Mouse (Mus musculus) right cerebral cortex, postnatal 14 days (tissue): ENCODE measurements around the gene Prkrip1.
A peak's percentile ranks its signal among the peaks of the same experiment; 100 is the strongest.

ENCODE experiments used
- DNase-seq: peaks from one replicate; pipeline ENCODE4 v3.0.0; 2022

Gene Prkrip1

DNA sequence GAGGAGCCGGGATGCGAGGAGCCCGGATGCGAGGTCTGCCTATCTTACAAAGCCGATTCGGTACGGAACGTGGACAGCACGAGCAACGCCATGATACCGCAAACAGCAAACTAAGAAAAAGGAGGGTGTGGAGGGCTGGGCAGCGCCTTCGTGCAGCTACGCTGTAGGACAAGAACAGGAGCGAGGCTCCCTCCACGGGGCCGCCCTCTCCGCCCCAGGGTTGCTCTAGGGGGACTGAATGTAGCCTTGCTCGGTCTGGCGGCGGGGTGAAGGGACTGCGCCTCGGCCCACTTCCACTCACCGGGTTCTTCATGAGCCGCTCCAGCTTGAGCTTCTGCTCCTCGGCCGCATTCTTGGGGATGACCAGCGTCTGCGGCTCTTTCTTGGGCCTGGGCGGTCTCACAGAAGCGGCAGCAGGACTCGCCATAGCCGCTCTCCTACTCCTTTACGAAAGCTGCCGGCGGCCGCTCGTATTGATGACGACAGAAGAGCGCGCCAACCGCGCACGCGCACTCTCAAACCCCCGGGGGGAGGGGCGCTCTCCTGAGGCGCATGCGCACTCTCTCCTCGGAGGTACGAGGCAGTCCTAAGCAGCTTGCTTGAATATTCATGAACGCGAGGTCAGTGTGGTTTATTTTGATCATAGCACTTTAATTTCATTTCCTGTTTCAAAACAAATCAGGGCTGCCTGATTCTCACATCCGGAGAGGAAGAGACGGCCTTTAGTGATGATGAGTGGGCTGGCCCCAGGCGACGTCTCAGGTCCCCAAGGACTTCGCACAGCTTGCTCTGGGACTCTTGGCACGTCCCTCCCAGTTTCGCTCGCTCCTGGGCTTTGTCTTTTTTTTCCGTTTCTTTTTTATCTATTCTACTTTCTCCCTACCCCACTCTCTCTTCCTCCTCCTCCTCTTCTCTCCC, at the start of gene Prkrip1:
Gene Prkrip1, minus strand, starts transcription at position 490 of the 918 bp plus-strand sequence.
- peak; percentile 97 for DNase-seq

DNA sequence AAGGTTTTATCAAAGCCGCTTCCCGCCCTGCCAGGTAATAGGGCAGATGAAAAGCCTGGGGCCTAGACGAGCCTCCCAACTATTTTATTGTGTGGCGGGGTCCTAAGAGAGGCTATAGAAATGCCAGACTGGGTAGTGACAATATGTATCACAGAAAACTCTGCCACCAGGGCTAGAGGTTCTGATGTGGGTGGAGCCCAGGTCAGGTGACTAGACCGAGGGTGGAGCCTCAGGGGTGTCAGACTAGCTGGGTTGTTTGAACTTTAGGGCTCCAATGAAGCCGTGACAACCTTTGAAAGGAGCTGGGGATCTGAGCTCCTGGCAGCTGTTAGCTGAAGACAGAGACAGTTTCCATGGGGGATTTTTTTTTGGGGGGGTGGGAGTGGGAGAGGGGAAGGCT, 49.7 kb upstream of the Prkrip1 start:
- DNase-seq, result no peak

DNA sequence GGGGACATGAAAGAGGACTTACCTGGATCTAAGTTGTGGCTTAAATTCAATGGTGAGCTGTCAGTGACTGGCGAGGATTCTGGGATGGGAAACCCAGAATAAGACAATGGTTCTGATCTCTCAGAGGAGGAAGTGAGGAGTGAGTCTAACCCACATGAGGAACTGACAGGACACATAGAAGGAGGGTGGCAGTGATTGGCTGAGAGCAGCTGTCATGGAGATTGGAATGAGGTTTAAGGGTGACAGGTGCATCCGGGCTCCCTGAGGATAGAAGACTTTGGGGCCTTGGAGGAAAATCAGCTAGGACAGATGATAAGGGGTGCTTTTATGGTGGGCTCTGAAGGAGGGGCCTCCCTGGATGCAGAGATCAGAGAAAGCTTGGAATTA, 47.7 kb upstream of the Prkrip1 start, which contains the start of gene Sh2b2:
Gene Sh2b2, minus strand, starts transcription at position 105 of the 387 bp plus-strand sequence.
- no peak for DNase-seq

DNA sequence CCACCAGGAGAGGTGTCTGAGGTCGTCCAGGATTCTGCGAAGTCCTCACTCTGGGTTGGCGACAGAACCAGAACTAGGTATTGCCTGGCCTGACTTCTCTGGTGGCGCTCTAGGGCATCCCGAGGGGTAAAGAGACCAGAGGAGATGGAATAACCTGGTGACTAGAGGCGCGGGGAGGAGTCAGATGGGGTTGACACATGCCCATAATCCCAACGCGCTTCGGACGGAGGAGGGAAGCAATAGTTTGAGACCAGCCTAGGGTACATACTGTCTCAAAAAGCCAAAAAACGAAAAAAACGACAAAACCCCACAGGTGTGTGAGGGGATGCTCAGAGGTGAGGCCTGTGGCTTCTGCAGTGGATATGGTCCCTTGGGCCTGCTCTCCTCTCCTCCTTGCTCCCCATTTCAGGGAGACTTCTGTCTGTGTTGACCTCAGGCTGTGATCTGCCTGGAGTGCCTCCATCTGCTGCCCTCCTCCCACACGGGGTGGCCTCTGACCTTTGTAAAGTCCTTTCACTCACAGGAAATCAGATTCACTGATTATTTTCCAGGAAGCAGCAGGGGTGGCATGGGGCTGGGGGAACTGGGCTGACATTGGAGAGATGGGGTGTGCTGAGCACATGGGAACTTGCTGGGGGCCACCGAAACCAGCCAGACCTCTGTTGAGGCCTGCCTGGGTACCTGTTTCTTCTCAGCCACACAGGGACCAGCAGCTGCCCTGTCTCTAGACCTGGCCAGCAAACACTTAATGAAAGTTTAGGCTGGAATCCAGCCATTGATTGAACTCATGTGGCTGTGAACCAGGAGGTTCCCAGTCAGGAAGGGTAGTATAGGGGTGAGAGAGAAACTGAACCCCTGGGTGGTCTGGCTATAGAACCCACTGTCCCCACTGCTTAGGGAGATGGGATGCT, 47.0 kb upstream of the Prkrip1 start:
- no peak for DNase-seq

DNA sequence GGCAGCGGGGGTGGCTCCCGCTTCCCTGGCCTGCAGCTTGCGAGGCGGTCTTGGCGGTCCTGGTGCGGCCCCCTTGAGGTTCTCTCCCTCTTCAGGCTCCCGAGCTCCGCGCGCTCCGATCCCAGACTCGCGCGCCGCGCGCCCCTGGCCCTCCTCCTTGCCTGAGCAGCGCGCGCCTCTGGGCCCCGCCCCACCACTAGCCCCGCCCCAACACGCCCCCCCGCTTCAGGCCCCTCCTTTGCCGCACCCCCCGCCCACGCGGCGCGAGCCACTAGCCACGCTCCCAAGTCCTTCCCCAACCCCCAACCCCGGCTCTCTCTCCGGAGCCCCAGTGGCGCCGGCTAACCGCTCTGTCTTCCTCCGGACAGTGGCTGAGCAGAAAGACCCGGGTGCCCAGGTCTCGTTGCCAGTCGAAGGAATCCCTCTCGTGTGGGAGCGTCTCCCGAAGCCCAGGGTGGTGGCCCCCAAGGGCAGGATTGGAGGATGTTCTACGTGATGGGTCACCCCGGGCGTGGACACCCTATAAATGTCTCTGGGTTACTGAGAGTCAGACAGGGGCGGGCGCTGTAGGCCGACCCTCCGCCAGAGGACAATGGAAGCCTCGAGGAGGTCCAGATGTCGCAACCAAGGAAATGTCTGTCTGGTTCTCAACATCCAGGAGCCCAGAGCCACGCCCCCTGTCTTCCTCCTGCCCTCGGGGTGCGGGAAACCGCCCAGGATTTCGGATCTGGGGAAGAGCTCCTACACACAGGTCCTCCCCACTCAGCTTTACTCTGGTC, 46.2 kb upstream of the Prkrip1 start:
- peak; percentile 94 for DNase-seq

DNA sequence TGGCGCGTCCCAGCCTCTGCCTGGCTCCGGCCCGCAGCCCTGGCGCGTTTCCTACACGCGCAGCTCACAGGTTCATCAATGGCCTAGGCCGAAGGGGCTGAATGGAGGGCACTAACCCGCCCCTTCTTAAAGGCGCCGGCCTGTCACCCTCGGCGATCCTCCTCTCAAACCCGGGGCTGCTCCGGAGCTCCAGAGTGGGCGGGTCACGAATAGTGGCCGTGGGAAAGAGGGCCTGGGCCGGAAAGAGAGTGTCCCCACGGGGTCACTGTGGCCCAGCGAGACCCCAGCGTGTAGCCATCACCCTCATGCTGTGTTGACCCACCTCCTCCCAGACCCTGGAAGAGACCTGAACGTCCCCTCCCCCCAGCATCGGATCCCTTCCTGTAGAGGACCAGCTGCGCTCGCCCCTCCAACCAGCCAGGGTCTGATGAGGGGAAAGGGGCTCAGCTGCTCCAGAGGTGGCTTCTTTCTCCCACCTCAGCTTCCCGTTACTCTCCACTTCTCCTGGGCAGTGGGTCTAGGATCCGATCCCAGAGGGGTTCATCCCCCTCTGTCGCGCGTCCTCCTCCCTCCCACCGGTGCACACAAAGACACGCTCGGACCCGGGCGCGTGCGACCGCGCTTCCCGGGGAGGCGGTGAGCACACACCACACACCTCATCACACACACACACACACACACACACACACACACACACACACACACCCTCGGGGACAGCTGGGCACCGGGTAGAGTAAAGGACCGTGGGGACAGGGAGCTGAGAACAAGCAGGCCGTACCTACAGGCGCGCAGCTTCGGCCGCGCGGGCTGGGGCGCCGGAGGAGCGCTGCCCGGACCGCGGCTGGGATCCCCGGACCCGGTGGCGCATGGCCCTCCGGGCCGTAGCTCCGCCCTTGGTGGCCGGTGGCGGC, 45.3 kb upstream of the Prkrip1 start:
- no peak for DNase-seq

DNA sequence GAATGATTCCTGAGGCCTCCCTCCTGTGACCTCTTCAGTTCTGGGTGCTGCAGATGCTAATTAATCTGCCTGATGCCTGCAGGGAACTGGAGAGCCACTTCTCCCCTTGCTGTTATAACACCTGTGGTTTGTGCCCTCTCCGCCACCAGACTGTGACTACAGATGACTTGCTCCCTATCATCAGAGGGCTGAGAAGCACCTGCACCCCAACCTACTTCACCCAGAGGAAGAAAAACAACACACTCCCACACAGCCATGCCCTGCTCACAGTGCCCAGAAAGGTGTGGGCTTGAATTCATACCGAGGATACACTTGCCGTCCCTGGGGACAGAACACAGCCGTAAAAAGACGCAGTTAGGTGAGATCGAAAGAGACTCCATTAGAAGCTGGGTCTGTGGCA, 42.4 kb upstream of the Prkrip1 start:
- no peak for DNase-seq

DNA sequence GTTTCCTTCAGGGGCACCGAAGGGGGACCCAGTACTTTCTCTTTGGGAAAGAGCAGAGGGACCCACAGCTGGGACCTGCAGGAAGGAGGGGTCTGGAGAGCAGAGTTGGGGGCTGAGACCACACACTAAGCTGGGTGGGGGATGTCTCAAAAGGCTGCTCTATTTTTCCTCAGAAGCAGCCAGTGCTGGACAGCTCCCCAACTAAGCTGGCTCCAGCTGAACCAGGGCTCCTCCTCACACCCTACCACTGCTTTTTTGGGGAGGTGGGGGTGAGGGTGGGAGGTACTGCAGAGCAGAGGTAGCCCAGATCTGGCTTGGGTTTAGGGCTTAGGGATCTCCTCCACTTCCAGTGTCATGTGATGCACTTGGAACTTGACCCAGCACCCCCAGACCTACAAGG, 41.6 kb upstream of the Prkrip1 start:
- DNase-seq, result no peak

DNA sequence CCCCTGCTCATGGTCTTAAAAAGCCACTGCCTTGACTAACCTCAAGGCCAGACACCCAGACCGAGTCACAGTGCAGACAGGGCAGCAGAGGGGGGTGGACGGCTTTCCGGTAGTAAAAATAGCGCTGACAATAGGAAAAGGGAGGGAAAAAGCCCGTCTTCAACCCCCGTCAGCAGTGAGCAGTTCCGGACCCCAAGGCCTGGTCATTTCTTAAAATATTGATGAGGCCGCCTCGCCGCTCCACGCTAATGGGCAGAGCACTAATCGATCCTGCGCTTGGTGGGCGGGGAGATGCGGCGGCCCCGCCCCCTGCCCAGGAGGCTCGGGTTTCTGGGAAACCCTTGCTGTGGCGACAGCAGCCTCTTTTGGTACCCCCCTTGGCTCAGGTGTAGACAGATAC, 38.8 kb upstream of the Prkrip1 start:
- no peak for DNase-seq

DNA sequence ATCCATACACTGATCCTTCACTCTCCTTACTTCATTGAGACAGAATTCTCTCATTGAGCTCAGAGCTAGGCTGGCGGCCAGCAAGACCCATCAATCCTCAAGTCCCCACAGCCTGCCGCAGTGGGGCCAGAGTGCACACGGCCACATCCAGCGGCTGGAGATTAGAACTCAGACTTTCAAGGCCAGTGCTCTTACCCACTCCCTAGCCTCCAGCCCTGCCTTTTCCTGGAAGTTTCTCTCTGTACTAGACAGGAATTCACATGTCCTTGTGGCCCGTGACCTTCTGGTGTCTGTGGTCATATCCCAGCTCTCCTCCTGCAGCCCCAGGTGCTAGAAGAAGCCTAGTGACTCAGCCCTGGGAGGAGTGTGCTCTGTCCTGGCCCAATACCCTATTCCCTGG, 37.8 kb upstream of the Prkrip1 start:
- DNase-seq, result no peak

DNA sequence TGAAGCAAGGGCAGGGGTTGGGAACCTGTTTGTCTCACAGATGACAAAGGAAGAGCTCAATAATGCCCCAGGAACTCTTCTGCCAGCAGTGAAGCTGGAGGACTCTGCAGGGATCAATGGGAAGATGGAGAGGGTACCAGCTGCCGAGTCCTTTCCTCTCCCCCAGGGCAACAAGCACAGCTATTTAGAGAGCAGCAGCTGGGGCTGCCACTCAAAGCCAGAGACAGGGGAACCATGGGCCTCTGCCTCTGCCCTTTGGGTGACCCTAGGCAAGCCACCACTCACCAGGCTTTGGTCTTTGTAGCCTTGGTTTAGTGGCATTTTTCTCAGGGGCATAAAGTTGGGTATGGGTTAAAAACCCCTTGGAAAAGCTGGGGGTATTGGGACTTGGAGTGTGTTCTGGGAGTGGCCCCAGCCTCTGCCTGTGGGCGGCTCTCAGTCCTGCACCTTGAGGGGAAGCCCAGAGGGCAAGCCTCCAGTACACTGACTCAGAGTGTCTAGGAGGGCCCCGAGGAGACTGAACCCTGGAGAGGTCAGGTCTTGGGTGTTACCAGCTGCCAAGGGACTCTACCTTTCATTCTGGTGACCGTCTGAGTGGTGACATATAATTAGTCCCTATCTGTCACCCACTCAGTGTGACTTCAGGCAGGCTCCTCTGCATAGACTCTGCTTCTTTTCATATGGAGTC, 31.7 kb upstream of the Prkrip1 start:
- no peak for DNase-seq

DNA sequence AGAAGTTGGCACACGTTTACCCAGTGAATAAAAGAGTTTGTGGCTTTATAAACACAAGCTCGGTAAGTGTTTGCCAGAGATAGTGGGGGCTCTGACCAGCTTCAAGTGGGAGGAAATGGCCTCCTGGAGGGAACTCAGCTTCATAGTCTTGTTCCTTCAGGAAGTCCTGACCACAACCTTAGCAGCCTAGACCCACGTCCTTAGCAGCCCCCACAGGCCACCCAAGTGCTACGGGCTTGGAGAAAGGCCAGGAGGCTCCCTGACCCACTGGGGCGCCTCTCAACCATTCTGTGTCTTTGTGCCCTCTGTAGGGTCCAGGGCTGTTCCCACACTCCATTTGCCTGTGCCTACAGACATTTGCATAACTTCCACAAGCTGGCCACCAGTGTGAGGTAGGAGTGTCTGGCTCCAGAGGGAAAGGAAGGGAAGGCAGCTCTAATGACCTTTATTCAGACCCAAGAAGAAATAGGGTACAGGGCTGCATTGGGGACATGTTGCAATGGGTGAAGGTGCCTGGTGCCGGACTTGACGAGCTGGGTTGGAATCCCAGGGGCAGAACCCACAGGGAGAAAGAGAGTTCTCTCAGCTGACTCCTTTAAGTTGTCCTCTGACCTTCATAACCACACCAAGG, 27.6 kb upstream of the Prkrip1 start:
- DNase-seq, result no peak

DNA sequence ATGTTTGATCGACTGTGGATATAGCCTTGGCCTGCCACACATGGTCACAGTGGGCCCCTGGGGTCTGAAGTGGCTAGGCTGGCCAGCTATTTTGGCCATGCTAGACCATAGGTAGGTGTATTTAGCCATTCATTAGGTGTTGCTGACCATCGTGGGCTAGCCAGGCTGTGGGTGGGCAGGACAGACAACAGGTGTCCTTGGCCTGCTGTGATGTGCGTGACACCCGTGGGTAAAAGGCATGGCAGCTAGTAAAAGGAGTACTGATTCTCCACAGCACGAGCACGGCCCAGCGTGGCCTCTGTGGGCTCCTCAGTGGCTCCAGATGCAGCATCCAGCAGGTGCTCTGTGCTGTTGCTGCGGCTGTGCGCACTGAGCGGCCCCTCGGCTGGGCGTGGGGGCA, 19.8 kb upstream of the Prkrip1 start:
- DNase-seq, result no peak

DNA sequence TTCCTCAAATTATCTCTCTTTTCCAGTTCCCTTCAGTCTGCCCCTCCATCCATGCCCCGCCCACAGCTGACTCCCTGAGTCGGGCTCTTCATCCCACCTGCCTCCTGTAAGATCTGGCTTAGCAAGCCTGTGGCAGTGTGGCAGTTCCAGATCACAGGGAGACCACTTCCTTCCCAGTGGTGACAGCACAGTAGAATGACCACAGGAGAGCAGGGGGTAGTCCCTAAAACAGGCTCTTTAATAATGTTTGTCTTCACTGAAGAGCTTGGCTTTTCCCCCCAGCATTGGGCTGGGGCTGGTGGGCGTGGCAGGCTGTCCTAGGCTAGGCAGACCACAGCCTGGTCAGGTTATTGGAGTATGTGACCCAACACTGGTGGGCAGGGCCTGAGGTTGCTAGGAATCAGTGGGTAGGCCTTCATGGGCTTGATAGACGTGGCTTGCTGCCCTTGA, 19.2 kb upstream of the Prkrip1 start:
- no peak for DNase-seq

DNA sequence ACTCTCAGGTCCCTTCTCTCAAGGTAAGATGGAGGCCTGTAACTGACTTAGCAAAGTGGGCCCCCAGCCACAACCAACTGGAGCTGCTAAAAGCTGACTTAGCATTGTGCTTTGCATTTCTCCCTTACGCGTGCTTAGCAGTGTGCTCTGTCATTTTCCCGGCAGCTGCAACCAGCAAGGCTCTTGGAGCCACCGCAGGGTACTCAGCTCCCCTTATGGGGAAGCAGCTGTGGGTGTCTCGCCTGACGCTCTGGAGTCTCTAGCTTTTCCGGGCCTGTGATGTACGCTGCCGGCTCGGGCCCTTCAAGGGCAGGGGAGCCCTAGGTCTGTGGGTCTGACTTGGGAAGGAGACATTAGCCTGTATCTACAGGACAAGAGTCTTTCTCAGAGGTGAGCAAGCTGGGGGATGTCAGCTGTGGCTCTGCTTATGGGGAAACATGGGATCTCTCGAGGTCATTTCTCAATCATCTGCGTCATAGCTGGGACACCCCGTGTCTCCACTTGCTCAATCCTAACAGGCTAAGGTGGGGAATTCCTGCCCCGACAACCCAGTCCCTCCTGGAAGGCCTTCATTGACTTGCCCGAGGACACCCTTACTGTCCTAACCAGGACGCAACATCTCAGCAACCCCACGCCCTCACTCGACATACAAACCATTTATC, 18.4 kb upstream of the Prkrip1 start:
- no peak for DNase-seq

DNA sequence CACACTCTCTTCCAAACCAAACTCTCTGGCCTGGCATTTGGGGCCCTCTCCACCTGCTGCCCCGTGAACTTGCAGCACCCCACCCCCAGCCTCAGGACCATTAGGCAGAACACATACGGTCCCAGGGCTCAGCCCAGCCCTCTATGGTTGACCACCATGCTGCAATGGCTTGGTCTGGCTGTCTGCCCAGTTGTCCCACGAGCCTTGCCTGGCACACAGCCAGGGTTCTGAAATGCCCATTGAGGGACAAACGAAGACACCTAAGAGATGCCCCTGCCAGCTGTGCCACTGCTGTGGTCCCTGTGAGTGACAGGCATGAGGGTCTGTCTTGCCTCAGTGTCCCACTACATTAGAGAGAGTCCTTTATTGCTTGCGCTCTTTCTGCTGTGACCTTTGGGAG, 17.2 kb upstream of the Prkrip1 start:
- peak; percentile 32 for DNase-seq

DNA sequence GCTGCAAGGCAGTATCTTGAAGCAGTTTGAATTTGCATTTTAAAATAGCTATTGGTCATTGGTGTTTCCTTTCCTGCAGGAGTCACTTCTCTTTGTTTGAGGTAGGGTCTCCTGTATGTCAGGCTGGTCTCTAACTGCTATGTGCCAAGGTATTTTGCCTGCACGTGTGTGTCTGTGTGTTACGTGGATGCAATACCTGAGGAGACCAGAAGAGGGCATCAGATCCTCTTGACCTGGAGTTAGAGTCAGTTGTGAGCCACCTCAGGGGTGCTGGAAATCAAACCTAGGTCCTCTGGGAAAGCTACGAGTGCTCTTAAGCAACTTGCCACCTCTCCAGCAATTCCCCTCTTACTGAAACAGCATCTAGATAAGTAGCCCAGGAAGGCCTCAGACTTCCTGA, 16.4 kb upstream of the Prkrip1 start:
- DNase-seq, result no peak

DNA sequence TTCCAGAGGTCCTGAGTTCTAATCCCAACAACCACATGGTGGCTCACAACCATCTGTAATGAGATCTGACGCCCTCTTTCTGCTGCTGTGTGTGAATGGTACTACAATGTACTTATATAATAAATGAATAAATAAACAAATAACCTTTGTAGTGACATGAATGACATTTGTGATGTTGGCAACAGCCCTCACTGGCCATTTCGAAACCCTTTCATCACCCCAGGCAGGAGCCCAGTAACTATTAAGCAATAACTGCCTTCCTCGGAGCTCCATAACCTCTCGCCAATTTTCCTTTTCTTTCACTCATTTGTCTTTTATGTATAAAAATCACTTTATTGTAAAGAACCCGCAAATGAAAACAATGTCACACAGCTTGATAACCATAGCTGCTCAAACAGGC, 15.0 kb upstream of the Prkrip1 start:
- DNase-seq, result no peak

DNA sequence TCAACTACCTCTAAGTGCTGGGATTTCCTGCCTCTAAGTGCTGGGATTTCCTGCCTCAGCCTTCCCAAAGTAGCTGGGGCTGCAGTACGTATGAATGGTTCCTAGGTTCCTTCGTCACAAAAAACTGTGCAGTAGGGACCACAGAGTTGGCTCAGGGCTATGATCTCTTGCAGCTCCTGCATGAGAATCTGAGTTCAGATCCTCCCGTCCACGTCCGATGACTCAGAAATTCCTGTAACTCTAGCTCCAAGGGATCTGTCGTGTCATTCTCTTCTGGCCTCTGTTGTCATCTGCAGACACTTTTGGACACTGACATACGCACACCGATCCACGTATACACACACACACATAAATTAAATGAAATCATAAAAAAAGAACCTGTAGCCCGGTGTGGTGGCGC, 14.0 kb upstream of the Prkrip1 start:
- no peak for DNase-seq
